Mouse (Mus musculus) A20 (cell line): Measurements from ENCODE around the gene Ttc39b.

Source experiments
- DNase-seq: peaks from one replicate; pipeline ENCODE4 v3.0.0-alpha.2; 2011; ENCODE audit warnings: low read depth, low spot score

The Ttc39b gene

GRCm38 (mm10) chr4:83317826-83318348 is 6.2 kb downstream of the Ttc39b start:
- DNase-seq: no peak

- peak; percentile 26 for DNase-seq
Observed at GRCm38 (mm10) chr4:83316718-83317117, 7.3 kb downstream of the Ttc39b start.

DNA sequence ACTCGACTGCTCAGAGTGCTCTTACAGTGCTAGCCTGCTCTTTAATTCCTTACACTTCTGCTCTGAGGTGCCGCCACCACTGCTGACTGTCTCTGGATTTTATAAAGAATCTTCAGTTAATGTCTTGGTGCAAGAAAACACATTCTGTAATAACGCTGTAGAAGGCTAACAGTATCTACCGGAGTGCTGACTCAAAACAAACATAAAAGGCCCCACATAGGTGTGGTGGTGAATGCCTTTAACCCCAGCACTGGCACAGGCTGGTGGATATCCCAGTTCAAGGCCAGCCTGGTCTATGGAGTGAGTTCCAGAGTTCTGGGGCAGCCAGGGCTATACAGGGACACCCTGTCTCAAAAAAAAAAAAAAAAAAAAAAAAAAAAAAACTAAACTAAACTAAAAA is 8.1 kb downstream of the Ttc39b start:
- DNase-seq: no peak

DNA sequence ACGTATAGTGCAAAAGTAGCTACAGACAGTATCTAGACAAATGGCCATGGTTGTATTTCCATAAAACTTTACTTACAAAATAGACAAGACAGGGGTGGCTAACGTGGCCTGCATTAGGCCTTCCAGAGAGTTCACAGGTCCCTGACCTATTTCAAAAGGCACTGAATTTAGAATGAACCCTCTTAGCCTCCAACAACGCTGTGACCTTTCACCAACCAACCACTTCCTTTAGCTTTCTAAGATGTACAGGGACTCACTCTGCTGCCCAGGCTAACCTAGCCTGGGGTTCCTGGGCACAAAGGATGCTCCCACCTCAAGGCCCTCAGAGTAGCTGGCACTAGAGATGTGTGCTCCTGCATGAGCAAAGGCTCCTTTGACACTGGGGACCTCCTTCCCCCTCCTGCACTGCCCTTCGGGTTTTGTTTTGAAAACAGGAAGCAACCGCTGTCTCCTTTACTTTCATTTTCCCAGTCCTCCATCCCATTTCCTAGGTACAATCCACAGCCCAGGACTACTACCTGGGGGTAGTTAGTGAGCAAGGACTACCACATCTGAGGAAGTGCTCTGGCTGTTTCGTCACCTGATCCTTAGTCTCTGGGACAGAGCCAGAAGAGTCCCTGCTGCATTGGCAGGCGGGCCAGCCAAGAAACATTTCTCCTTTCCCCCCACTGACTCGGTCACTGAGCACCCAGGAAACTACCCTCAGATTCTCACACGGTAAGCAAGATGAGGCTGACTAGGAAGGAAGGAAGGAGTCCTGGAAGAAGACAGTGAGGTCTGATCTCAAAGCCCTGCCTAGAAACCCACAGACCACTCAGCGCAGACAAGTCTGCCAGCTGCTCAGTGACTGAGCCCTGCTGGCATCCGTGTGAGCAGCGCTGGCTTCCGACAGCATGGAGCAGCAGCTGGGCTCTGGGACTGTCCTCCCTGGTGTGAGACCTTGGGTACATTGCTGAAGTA is 8.9 kb downstream of the Ttc39b start:
- DNase-seq: peak; percentile 81

DNA sequence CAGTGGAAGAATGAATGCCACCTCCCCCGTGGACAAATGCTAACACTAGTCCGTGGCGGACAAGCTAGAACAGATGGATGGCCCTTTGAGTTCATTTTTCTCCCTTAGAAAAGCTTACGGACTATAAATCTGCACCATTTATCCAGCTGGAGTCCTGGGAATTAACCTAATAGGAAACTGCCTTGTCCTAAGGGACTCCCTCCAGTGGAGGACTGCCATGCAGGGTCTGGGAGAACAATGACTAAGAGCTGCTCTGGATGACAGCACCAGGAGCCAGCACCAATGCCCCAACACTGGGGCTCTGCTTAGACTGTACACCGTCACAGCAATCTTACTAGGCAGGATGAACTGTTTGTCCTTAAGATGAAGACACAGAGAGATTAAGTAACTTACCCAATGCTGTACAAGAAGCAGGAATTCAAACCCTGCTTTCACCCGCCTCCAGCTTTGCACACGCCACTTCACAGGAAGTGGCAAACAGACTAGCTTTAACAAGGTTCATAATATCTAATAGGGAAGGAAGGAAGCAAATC is 9.7 kb downstream of the Ttc39b start:
- peak; percentile 40 for DNase-seq

DNA sequence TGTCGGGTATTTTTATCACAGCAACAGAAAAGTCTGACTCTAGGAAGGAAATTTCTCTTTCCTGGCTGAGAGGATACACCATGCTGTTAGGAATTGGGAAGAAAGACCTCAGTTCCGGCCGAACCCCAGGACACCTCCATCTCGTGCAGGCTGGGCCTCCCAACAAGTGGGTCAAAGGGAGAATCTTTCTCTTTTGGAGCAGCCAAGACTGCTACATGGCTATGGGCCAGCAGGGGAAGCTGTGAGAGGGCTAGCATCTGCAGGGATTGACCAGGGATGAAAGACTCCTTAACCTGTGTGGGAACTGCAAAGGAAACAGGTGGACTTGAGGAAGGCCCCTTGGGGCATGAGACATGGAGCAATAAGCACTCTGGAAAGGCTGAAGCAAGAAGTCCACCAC is 11.7 kb downstream of the Ttc39b start:
- no peak for DNase-seq

DNA sequence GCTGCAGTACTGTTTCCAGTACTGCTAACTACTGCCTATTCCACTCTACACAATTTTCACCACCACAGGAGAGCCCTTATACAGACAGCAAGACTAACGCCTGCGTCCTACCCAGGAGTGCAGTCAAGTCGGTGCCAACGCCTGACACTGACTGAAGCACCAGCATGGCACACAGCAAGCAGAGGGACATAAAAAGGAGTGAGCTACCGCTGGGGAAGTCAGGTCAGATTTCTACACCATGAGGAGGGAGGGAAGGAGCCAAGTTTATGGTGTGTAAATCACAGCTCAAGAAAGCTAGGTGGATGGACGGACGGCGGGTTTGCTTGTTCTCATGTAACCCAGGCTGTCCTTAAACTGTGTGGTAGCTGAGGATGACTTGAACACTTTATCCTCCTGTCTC is 12.6 kb downstream of the Ttc39b start:
- DNase-seq: no peak

- DNase-seq: no peak
Observed at GRCm38 (mm10) chr4:83310990-83311389, 13.1 kb downstream of the Ttc39b start.

GRCm38 (mm10) chr4:83308914-83309313 is 15.1 kb downstream of the Ttc39b start:
- DNase-seq: no peak

DNA sequence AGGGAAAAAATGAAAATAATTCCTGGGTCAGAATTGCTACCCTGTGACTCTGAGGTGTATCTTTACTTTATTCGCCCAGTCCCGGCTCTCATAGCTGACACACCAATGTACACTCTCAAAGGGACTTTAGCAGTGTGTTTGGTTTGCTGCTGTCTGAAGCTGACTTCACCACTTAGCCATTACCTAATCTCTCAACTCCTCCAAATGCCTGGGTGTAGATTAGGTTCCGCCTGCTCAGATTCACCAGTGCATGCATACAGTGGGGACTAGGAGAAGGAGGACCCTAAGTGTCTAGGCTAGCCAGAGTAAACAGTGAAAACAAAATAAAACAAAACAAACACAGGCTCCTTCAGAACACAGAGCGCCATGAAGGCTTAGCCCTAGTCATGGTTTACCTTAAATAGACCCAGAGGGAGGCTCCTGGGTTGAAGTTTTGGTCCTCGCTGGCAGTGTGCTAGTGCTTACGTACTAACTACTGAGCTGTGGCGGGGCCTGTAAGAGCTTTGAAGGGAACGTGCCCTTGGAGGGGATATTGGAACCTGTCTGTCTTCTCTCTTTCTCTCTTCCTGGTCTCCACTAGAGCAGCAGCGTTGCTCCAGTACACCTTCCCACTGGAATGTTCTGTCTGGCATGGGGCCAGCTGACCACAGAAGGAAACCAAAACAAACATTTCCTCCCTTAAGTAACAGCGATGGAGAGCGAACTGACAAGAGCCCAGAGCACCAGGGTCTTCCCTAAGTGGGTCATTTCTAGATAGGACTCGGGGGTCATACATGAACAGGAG is 16.2 kb downstream of the Ttc39b start:
- DNase-seq: no peak

DNA sequence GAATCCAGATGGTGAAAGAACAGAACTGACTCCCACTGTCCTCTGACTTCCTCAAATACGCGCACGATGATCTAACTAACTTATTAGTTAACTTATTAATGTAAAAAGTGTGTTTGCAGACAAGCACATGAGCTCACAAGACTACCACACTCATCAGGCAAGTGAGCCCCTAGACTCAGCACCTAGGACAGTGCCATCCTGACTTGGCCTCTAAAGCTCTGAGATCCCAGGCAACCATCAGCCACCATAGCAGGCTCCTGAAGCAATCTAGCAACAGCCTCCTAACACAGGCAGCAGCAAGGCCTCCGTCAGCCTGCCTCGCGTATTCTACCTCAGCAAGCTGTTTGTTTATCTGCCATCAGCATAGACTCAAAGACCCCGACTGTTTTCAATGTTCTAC is 17.2 kb downstream of the Ttc39b start:
- no peak for DNase-seq

DNA sequence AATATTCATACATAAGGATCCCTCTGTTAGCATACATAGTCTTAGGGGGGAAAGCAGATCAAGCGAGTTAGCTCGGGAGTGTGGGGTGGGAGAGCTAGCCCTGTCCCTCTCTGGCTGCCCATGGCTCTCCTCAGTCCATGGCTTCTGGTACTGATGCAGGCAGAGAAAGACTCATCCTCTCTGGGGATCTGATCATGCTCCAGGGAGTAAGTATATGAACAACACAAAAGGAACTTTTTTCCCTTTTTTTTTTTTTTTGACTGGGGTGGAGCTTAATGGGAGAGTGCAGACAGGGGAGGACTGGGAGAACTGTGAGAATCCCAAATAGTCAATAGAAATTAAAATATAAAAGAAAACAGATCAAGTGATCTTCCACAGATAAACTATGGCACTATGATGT is 19.0 kb downstream of the Ttc39b start:
- DNase-seq: no peak

DNA sequence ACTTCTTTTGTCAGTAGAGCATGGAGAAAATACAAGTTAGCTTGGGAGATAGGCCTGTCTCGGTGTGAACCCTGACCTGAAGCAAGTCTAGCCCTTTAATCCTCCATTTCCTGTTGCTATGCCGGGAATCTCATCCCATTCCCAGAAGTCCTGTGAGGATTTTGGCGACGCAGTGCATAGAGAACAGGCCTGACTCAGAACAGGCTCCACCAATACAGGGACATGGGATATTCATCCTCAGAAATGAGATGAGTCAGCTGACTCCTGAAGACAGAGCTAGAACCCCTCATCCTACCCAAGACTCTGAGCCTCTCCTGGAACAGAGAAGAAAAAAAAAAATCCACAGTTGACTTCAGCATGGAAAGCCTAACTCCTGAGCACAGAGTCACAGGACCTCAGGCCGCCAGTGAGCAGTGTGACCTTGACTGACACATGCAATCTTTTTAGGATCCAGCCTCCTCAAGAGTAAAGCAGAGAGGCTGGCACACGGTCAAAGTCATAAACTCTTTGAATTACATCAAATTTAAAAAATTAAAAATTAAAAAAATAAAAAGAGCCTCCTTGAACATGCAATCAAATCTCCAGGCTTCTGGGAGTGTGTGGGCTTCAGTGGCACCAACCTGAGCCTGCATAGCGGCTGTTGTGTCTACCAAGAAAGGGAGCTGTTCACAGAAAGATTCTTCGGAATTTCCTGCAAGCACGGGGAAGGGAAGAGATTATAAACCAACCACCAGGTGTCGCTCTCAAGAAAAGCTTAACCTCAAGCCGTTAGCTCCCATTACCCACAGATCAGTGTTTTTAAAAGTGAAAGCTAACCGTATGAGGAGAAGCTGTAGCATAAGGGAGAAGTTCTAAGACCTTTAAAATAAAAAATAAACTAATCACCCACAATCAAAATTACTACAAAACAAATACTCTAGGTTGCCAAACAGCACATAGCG is 20.9 kb downstream of the Ttc39b start:
- DNase-seq: peak; percentile 82

- no peak for DNase-seq
Observed at GRCm38 (mm10) chr4:83302123-83302737, 21.8 kb downstream of the Ttc39b start.

GRCm38 (mm10) chr4:83301713-83302112 is 22.3 kb downstream of the Ttc39b start:
- DNase-seq: no peak

DNA sequence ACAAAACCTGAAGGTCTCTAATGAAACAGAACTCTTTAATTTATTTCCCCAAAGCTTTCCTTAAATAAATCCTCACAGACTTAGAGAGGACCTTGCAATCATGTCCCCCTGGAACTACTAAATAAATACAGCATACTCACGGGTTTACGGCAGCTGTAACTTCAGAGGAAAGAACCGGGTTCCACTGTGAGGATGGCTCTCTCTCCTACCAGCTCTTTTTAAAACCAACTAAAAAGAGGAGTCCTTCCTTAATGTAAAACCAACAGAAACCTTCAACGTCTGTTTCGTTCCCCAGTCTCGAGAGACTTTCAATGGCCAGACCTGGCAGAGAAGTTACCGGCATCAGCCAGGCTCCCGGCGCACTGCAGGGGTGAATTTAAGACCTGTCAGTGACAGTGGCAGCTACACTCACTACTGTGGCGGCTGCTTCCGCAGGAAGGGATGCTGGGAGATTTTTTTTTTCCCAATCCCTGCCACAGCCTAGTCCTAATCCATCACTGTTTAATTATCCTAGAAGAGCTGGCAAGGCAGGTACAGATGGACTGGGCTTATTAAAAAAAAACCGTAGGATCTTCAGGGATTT is 39.2 kb downstream of the Ttc39b start:
- DNase-seq: no peak

- DNase-seq: no peak
Observed at GRCm38 (mm10) chr4:83283973-83284767, 39.9 kb downstream of the Ttc39b start.

DNA sequence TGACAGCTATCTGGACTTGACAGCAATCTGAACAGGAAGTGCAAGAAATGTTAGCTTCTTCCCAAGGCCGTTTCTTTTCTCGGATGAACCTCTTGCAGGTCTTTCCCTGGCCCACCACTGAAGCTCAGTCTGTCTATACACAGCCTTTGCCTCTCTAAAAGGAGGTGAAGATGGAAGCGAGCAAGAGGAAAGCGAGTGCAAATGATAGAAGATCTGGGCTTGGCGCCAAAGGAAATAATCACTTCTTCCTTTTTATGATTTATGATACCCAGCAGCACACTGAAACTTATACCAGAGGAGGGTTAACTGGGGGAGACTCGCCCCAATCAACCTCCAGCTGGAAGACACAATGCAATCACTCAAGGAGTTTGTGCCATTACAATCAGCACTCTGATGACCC is 41.6 kb downstream of the Ttc39b start:
- DNase-seq: peak; percentile 15

GRCm38 (mm10) chr4:83279236-83279635 is 44.8 kb downstream of the Ttc39b start:
- no peak for DNase-seq
